Mouse (Mus musculus) adipocyte (in vitro differentiated cells): ENCODE results near the gene Wipi2.

Experiments used
- DNase-seq: peaks from one replicate; pipeline ENCODE4 v3.0.0-alpha.2; 2016; ENCODE audit warnings: low spot score

The Wipi2 gene

DNA sequence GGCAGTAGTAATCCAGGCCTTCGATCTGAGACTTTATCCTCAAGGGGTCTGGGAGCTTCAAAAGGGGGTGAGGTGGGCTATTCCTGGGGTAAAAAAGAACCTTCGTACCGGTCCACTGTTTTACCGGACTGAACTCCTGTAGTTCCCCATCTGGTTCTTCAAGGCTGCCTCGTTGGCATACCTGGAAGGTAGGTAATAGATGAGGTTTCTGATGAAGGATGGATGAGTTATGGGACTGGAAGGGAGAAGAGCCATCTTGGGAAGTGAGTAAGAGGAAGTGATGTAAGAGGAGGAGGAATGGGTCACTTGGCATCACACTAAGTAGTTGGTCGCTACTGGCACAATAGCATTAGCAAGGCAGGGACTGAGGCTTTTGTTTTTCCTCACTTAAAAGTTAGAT is 2.7 kb downstream of the Wipi2 start:
- DNase-seq, result peak; percentile 69

DNA sequence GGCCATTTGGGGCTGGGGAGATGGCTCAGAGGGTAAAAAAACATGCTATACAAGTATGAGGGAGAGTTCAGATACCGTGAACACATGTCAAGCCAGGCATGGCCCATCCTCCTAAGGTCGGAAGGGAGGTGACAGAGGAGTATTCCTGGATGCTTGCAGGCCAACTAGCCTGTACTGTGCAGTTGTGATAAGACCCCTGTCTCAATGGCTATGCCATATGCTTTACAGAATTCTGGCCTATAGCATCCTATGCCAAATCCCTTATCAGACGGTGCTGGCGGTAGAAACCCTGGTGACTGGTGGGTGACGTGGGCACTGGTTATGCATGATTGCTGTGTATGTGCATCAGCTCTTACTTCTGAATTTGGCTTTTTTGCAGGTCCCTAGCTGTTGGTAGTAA is 10.3 kb downstream of the Wipi2 start:
- DNase-seq, result no peak

DNA sequence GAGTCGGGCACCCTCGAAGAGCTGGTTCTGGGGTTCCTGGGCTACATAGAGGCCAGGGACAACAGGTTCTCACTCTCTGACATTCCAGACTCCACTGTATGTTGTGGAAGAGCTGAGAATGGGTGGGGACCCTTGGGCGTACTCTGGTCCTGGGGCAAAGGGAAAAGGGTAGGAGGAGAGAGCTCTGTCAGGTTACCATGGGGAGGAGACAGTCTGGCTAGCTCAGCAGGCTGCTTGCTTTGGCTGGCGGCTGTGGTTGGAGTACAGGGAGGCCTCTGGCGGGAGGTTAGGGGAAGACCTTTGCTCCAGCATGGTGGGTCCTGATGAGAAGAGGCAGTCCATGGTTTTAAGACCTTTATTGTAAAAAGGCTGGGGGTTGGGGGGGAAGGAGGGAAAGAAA is 12.6 kb downstream of the Wipi2 start:
- no peak for DNase-seq

DNA sequence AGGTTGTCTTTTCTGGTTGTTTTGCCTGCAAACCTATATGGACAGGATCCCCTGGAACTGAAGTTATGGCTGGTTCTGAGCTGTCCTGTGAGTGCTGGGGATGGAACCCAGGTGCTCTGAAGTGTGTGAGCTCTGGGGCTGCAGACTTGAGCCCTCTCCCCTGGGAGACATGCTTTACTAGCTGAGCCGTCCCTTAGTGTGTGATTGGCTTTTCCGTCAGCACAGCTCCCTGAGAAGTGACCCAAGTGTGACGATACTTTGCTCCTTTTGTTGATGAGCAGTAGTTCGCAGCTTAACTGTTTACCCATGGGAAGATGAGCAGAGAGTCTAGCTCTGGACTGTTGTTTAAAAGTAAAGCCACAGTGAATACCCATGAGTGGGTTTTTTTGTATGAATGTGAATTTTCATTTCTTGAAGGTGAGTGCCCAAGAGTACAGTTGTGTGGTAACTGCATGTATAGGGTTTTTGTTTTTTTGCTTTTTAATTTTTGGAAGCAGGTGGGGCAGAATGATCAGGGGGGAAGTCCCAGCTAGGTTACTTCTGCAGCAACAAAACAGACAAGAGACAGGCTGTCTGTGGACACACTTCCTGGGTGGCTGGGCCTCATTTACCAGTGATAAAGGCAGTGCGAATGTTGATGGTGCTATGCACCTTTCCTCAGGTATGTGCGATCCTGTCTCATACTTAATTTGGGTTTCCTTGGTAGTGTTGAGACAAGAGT is 14.0 kb downstream of the Wipi2 start:
- DNase-seq, result no peak

DNA sequence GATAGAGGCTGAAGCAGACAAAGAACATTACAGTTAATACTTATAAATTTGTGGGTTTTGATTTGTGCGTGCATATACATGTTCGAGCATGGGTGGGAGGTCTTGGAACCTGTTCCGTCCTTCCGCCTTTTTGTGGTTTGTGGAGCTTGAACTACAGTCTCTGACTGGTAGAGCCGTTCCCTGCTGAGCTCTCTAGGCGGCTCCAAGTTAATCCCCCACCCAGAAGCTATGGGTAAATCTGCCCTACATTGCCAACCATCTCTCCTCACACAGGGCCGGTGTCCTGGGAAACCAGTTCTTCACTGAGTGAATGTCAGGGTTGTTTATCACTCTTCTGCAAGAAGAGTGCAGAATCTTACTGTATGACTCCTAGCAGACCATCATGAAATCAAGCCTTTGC is 20.7 kb downstream of the Wipi2 start:
- no peak for DNase-seq

DNA sequence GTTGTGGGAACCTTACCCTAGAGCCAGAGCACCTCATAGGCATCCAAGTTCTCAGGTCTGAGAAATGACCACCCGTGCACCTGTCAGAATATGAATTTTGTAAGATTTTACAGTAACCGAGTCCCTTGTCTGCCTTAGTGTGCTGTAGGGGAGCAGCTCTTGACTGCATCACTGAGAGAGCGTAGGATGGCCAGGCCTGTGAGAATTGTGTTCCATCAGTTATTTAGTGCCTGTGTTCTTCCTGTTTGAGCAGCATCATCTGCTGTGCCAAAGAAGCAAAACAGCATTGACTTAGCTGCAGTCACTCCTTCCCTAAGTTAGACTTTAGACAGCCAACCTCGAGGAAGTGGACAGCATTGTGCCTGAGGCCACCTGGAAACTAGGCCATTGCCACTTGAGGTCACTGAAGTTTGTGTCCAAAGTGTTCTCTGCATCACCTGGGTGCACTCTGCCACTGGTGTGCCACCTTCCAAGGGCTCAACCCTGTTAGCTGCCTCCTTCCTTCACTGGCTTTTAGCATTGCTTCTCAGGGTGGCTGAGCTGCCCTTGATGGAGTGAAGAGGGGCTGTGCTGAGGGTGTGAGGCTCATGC is 22.1 kb downstream of the Wipi2 start:
- no peak for DNase-seq

DNA sequence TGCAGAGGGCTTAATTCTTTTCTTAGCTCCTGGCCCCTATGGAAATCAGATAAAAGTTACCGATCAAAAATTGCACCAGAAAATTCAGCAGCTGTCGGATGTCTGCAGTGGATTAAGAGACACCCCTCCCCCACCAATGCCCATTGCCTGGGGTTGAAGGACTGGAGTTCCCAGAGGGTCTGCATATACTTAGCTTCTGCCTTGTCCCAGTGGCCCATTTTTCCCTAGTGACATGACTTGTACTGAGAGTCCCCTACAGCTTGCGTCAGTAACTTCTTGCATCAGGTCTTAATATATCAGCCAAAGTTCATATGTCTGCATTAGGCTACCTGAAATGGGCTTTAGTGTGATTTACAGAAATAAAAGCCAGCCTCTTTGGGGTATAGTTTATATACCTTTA is 22.9 kb downstream of the Wipi2 start:
- no peak for DNase-seq

DNA sequence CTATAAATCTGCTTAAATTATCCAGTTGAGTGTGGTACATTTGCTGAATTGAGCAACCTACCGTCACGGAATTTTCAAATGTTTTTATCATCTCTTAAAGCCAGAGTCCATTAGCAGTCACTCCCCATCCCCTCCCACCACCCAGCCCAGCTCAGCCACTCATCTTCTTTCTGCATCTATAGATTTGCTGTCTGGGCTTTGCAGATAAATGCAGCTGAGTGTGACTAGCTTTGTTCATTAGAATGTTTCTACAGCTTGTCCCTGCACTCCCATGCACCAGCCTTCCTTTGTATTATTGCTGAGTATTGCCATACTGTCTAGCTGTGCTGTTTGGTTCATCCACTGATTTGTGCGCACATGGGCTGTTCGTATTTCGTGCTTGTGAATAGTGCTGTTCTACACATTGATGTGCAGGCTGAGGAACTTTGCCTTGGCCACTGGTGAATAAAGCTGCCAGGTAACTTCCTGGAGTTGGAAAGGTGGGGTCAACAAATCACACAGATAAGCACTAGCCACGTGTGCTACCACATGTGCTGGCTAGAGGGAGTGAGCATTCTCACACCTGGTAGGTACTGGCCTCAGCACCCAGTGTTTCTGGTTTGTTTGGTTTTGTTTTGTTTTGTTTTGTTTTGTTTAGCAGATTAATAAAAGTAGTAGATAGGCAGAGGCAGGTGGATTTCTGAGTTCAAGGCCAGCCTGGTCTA is 23.4 kb downstream of the Wipi2 start:
- DNase-seq, result no peak

DNA sequence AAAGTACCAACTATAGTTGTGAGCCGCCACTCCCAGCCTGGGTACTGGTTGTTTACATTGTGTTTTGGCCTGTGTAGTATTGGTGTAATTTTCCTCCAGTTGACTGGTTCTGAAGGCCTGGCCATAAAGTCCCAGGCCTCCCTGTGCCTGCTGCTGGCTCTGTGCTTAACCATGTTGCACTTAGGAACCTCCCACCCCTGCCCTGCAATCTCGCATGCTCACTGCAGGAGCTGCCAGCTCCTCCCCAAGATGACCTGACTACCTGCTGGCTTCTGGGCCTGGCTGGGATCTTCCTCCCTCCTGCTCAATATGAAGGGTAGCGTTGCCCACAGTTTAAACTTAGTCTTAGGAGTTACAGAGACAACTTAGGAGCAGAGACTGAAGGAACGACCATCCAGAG is 24.8 kb downstream of the Wipi2 start:
- DNase-seq, result no peak

DNA sequence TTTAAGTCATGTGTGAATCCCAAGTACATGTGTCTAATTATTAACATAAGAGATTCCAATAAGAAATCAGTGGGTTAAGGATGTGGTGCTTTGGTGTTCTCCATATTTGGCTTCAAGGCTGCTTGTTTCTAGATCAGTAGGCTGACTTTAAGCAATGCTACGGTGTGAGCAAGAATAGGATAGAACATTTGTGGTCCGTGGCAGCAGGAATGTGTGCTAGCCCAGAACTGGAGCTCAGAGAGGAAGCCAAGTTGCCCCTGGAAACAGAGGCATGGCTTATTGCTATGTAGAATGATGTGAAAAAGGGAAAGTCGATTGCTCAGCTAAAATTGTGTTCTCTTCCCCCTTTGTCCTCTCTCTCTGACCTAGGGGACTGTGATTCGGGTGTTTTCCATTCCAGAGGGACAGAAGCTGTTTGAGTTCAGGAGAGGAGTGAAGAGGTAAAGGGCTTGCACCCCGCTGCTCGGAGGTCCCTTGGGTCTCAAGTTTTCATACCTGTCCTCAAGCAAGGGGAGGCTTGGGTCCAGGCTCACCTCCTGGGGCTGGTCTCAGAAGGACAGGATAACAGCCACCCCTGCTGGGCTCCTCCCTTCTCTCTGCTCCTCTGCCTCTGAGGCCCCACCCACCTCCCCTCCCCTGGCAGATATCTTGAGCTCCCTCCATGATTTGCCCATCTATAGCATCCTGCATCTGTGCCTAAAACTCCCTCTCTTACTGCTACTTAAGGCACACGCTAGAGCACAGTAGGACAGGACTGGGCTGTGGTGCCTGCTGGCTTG is 33.3 kb downstream of the Wipi2 start:
- no peak for DNase-seq

DNA sequence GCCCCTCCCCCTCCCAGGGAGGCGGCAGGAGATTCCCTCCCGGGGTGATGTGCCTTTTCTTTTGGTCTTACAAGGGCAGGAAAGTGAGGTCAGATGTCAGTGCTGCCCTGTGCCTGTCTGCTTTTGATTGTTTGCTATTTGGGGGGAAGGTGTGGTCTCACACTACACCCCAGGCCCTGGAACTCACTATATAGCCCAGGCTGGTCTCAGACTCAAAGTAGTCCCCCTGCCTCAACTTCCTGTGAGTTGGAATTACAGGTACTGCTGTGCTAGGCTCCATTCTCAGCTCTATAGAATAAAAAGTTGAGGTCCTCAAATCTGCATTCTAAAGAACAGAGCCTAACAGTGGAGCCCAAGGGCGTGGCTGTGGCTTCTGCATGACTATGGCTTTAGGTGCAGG is 40.4 kb downstream of the Wipi2 start:
- no peak for DNase-seq

DNA sequence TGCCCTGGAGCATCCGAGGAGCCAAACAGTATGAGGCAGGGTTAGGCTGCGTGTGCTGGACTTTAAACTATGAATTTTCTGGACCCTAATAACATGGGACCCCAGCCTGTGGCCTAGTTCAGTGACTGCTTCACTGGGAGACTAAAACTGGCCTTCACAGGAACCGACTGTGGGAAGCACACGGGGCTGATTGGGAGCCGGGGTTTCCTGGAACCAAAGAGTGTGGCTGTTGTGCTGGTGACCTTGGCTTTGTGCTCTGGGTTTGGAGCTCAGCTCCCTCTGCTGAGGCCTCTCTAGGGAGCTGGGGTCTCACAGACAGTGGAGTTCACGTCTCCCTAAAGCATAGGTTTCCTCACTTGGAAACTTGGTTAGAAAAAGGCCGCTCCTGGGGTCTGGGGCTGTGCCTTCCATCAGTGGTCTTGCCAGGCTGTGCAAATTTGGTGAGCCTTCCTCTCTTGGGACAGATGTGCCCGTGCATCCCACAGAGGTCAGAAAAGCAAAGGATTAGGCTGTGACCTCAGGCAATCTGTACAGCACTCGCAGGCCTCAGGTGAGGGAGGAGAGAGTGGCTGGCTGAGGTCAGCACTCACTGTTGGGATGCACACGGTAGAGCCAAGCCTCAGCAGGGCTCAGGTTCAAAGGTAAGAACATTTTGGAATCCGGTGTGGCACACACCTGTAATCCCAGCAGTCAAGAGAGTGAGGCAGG is 41.2 kb downstream of the Wipi2 start:
- no peak for DNase-seq

DNA sequence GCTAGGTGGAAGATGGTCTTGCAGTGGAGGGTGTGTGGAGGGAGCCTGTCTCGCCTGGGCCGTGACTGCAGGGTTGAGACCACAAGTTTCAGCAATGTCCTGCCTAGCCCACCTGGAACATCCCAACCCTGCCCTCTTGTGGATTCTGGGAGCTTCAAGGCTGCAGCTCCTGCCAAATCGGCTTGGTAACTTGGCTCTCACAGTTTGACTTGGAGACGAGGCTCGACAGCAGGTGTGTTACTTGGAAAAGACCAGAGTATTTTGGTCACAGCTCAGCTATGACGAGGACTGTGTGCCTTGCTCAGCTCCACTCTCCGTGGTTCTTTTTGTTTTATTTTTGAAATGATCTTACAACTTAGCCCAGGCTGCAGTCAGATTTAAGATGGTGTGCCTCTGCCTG is 42.2 kb downstream of the Wipi2 start:
- no peak for DNase-seq

DNA sequence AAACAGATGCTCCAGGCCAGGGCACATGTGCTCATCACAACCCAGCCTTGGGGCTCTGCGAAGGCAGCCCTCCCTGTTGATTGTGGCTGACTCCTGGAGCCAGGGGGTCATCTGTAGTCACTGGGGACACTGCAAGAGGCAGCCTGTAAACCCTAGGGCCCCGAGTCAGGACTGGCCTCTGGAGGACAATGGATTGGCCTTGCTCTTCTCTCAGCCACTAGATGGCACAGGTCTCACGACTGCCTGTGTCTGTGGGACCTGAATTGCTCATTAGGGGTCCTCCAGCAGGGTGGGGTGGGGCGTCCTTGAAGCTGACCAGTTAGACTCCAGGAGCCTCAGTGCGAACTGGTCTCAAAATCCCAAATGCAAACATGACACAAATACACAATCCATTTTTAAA is 45.6 kb downstream of the Wipi2 start:
- DNase-seq, result peak; percentile 28

DNA sequence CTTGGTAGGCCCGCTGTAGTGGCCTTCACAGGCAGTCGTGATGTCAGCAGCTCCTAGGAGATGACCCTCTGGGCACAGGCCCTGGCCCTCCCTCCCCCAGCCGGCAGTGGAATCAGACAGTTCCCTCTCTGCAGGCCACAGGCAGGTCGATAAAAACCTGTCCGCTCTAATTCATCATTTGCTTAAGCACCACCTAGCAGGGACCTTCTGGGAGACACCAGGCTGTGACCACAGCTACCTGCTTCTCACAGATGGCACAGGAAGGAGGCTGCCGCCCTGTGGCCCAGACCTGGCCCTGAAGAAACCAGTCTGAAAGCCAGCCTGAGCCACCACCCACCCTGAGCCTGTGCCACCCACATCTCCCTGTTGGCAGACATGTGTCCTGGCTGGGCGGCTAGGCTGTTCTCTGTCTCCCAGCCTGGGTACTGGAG is 50.7 kb downstream of the Wipi2 start:
- DNase-seq, result no peak

DNA sequence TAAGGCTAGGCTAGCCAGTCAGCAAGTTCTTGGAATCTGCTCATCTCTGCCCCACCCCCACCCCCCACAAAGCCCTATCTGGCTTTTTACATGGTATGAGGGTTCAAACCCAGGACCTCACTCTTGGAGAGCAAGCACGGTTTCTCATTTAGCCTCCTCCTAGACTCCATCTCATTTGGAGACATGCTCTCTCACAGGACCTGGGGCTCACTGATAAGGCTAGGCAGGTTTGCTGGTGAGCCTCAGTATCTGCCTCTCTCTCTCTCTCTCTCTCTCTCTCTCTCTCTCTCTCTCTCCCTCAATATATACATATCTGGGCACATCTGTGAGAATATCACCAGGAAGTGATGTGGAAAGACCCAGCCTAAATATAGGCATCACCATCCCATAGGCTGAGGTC is 51.6 kb downstream of the Wipi2 start:
- no peak for DNase-seq

DNA sequence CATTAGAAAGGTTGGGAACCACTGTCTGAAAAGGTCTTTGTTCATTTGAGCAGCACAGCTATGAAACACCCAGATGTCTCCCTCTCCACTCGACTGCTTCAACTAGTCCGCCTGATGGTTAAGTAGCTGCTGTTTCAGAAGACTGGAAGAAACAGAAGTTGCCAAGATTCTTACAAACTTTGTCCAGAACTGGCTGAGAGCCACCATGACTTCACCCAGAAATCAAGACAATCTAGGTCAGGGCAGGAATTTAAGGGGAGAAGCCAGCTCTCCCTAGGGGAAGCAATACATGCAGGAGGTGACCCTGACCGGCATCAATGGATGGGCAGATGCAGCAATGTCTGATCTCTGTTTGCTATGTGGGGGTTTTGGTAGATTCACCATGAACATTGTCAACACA is 54.4 kb downstream of the Wipi2 start:
- DNase-seq, result peak; percentile 84

DNA sequence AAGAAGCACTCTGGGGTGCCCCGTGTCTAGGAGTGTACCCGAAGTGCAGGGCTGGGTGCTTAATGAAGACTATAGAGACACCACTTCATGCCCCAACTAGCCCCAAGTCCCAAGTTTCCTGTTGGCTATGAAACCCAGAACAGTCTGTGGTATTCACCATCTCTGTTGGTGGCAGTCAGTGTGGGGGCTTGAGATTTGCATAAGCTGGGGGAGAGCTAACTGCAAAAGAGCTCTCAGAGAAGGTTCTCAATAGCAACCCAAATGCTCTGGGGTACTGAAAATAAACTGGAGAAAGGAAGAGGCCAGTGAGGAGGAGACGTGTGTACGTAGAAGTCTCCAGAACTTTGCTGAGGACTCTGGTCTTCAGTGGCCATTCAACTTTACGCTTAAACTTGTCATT is 55.0 kb downstream of the Wipi2 start:
- no peak for DNase-seq

DNA sequence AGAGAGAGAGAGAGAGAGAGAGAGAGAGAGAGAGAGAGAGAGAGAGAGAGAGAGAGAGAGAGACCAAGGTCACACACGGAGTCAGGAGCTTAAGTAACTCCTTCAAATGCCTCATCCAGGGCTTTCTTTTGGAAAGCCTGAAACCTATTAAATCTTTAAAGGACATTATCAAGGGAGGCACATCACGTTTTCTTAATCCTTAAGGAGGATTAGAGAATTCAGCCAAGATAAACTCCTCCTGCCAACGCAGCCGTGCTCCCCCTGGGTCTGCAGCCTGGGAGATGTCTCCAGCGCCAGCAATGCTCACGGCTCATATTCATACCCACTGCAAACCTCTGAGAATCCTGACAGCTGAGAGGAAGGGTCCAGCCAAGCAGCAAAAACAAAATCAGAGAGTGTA is 61.4 kb downstream of the Wipi2 start:
- no peak for DNase-seq

DNA sequence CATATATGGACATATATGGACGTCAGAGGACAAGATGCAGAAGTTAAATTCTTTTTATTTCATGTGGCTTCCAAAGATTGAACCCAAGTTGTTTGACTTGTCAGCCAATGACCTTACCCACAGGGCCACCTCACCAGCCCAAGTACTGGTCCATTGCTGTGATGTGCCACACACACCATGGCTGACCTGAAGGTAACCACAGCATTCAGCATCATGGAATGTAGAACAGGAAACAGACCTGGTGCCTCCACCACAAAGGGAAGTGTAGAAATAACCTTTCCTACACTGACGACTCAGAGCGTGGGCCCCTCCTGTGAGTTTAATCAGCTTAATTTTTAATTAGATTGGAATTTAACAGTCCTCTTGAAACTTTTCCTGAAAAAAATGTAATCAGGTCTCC is 62.8 kb downstream of the Wipi2 start:
- DNase-seq, result no peak

DNA sequence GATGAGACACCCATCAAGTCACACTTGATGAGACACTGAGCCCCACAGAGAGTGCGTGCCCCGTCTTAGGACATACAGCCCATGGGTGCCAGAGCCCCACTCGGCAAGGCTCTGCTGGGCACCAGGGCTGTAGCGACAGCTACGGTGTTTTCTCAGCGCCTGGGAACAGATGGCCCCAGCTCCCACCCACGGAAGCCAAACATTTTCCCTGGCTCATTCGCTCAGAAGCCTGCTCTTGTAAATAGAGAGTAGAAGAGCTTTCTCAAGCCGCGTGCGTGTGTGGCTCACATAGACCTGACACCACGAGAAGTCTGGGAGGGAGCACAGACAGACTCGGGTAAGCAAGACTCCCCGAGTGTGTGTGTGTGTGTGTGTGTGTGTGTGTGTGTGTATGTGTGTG is 64.8 kb downstream of the Wipi2 start, which contains the start of gene Slc29a4:
Slc29a4 (plus strand) TSS at position 265 of the 400 bp plus-strand sequence.
- DNase-seq, result no peak
